Mouse (Mus musculus): Measurements from ENCODE around the gene Gm3139.
"Not testable (repeated sequence)": the region's sequence is repeated elsewhere in the genome, so short reads cannot be mapped to it uniquely, and the experiment has no call there.

Gm3139 gene

DNA sequence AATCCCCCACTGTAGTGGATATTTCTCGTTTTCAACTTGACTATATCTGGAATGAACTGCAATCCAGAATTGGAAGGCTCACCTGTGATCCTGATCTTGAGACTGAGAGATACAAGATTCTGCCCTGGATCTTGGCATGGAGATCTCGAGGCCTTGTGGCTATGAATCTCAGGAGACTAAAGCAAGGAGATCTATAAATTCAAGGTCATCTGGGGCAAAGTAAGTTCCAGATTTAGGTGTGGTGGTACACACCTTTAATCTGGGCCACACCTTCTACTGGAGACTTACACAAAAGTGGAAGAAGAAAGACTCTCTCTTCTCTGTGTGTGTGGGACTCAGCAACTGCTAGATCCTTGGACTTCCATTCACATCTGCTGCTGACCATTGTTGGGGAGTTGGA lies at the start of gene Gm3139:
Gene Gm3139, plus strand, starts transcription at position 301 of the 400 bp plus-strand sequence.
- DNase-seq, result not testable (repeated sequence)

All from thymus, postnatal 36 days (tissue).